Mouse (Mus musculus) 416B (cell line): ENCODE results near the gene Tpst1.

Source experiments
- DNase-seq: peaks from one replicate; pipeline ENCODE4 v3.0.0; 2011; ENCODE audit warnings: low read depth

Gene Tpst1

DNA sequence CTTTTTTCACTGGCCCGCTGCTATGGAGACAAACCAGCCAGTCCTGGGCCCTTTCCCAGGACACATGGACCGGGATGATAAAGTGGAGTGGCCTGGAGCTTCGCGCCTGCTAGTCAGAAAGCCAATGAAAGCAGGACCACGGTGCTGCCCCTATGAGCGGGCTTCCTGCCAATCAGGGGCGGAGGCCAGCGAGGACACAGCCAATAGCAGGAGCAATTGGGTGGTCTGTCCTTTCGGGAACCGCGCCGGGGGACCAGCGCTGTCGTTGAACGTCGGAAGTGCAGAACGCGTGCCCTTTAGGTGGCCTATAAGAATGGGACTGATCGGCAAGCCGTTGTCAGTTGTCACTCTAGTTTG, 70.8 kb downstream of the Tpst1 start:
- no peak for DNase-seq

DNA sequence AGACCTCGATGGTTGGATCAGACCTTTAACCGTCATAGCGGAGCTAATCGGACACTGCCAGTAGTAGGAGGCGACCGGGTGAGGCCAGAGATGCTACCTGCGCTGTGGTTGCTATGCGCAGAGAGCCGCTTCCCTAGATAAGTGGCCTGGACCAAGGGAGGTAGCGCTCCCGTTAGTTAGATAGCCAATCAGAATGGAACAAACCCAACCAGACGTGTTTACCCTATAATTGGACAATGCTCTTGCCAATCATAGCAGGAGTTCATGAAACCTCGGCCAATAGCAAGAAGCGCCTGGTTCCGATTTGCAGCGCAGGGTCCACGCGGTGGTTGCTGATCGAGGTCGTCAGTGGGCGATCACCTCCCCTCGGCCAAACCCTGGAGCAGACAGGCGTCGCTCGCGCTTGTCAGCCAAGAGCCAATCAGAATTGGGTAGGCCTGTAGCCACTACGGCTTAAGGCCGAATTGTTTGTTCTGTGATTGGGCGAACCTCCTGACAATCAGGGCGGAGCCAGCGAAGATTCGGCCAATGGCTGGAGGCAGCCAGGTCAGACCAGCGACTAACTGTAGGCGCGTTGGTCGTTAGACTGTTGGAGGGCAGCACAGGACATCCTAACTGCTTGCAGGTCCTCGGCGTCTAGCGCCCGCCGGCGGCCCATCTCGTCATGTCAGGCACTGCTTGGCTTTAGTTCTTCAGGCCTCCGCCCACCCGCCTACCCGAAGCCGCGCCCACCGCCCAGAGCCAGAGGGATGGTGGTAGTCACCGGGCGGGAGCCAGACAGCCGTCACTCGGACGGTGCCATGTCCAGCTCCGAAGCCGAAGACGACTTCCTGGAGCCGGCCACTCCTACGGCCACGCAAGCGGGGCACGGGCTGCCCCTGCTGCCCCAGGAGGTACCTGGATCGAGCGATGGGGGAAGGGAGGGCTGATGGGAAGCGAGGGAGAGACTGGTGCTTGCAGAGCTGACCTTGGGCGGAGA, 71.5 kb downstream of the Tpst1 start, which contains the start of gene Kctd7:
Gene Kctd7, plus strand, starts transcription at position 528 of the 979 bp plus-strand sequence.
- DNase-seq: peak; percentile 99

- peak; percentile 82 for DNase-seq
Observed at GRCm38 (mm10) chr5:130145961-130146360, 72.8 kb downstream of the Tpst1 start.

GRCm38 (mm10) chr5:130149726-130150310, 76.7 kb downstream of the Tpst1 start:
- DNase-seq: no peak

DNA sequence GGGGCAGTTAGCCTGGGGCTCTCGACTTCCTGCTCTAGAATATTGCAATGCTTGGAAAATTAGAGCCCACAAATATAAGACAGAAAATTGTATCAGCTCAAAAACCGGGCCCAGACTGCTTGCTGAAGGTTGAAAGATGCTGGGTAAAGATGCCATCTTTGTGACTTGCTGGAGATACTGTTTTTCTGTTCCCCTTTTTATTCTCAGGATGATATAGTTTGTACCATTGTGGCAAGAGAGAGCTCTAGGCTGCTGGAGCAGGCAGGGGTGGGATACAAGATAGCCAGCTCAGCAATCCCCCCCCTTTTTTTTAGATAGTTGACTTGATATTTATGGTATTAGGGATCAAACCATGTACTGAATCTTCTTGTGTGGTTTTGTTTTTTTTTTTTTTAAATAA, 81.2 kb downstream of the Tpst1 start:
- no peak for DNase-seq

DNA sequence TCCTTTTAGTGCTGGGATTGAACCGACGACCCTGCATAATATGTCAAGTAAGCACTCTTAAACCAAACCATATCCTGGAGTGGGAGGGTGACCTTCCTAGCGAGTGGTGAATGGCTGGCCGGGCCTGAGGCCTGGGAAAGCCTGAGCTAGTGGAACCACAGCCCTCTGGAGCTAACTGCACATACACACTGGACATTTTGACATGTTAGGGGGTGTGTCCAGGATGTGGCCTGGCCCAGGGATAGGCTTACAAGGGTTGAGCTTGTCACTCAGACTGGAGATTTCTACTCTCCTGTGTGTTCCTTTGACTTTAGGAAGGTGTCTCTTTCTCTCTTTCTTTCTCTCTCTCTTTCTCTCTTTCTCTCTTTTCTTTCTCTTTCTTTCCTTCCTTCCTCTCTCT, 85.4 kb downstream of the Tpst1 start:
- peak; percentile 58 for DNase-seq

DNA sequence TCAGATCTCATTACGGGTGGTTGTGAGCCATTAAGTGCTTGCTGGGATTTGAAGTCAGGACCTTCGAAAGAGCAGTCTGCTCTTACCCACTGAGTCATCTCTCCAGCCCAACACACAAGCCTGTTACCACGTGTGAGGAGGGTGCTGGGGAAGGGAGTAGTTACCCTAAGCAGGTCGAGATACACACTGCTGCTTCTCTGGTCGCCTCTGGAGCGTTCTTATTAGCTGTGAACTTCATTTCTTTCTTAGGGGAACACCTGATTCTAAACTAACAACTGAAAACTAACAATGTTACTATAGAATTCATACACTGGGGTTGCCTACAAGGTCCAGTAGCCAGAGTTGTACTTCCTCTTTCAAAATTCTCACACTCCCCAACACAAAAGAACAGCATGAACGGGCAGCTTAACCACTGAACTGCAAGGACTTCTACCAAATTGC, 86.7 kb downstream of the Tpst1 start:
- peak; percentile 62 for DNase-seq

- peak; percentile 83 for DNase-seq
Observed at GRCm38 (mm10) chr5:130163670-130164069, 90.5 kb downstream of the Tpst1 start.

- no peak for DNase-seq
Observed at GRCm38 (mm10) chr5:130165213-130165612, 92.1 kb downstream of the Tpst1 start.

DNA sequence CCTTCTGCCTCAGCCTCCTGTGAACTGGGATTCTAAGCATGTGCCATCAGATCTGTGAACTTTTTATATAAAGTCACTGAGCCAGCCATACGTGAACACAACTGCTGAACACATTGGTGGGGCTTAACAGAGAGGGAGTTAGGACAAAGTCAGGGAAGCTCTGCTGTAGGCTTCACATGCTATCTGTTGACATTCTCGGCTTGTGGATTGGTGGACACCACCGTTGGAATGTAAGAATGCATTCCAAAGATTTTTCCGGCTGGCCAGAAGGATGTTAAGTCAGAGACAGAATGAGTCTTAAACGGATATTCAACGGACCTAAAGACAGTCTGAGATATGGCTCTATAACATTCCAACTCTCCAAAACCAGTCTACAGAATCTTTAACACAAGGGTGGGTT, 96.0 kb downstream of the Tpst1 start:
- no peak for DNase-seq

GRCm38 (mm10) chr5:130170666-130171422, 97.7 kb downstream of the Tpst1 start:
- DNase-seq: no peak

GRCm38 (mm10) chr5:130171423-130171954, 98.4 kb downstream of the Tpst1 start, which contains the start of gene Rabgef1:
Gene Rabgef1, plus strand, starts transcription at chr5:130171798.
- DNase-seq: peak; percentile 97

GRCm38 (mm10) chr5:130171956-130172601, 99.0 kb downstream of the Tpst1 start:
- DNase-seq: peak; percentile 86

DNA sequence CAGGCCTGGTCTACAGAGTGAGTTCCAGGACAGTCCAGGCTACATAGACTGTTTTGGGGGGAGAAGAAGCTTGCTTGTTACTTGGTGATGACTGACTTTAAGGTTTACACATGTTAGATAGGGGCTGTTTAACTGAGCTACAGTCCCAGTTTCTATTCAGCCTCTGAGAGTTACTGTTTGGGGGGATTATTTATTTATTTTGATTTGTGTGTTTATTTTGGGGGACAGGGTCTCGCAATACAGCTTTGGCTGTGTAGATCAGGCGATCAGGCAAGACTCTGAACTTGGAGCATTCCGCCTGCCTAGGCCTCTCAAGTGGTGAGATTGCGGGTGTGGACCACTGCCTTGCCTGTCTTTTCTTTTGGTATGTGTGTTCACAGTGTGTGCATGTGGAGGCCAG, 99.9 kb downstream of the Tpst1 start:
- no peak for DNase-seq

- DNase-seq: no peak
Observed at GRCm38 (mm10) chr5:130177871-130178270, 104.7 kb downstream of the Tpst1 start.

- no peak for DNase-seq
Observed at GRCm38 (mm10) chr5:130180362-130180761, 107.2 kb downstream of the Tpst1 start.

DNA sequence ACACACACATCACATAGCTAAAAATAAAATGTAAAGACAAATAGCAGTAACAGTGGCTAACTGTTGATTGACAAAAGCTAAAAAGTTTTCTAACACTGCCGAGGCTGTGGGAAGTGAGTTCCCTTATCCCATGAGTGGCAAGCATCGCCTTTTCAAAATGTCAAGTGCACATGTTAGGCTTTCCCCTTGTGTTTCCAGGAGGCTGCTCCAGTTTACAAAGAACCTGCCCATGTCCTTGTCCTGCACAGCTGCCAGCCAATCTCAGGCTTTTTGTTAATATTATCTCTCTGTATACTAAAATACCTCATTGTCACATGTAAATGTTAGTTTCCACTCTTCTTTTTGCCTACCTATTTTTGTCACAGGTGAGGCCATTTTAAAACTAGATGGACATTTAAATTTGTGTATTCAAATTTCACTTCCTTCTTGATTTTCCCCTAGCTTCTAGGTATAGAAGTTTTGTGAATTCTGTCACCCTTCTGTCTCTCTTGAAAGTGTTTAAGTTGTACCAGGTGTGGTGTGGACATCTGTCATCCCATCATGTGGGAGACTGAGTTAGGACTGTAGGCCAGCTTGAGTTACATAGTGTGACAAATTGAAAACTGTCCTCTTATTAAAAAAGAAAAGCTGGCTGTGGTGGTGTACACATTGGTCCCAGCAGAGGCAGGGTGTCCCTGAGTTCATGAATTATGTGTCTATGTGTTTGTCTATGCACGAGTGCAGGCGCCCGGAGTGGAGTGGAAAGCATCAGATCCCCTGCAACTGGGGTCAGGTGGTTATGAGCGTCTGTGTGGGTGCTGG, 108.8 kb downstream of the Tpst1 start:
- no peak for DNase-seq

GRCm38 (mm10) chr5:130182541-130182821, 109.4 kb downstream of the Tpst1 start:
- DNase-seq: no peak

DNA sequence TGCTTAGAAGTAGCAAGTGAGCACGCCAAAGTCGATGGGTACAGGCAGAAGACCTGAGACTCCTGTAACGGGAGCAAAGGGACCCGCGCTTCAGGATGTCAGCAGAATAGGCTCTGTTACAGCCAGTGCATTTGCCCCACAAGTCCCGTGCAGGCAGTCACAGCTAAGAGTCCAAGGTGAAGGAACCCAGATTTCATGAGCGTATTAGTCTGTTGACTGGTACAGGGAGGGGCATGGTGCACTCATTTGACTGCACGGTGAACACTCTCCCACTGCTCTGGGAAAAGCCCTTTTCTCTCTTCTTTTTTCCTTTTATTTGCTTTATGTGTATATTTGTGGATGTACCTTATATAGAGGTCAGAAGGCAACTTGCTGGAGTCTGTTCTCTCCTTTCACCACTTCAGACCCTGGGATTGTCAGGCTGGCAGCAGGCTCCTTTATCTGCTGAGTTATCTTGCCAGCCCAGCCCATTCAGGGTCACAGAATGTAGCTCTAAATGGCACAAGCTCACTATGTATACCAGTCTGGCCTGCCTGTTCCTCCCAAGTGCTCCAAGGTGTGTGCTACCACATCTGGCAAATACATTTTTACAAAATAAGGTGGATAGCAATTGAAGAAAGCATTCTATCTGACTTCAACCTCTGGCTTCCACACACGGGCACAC, 111.2 kb downstream of the Tpst1 start:
- DNase-seq: no peak

GRCm38 (mm10) chr5:130185312-130185711, 112.2 kb downstream of the Tpst1 start:
- no peak for DNase-seq
